Mouse (Mus musculus) bone marrow macrophage, adult 2 months (primary cell): ENCODE measurements at regions not wholly inside any gene's neighbourhood (a gene's known extent, or its start where the extent isn't known, plus 50 kb on each side); places are given as distances from the start of the nearest gene placed in this dataset.

Experiments
- CTCF ChIP-seq: IDR thresholded peaks from 2 replicates; pipeline ENCODE4 v1.5.1; 2012; ENCODE audit warnings: low read depth, mild to moderate bottlenecking, low read length, moderate library complexity
- POLR2A ChIP-seq: IDR thresholded peaks from 2 replicates; pipeline ENCODE4 v1.6.1; 2012; ENCODE audit warnings: mild to moderate bottlenecking, low read depth, low read length, borderline replicate concordance

DNA sequence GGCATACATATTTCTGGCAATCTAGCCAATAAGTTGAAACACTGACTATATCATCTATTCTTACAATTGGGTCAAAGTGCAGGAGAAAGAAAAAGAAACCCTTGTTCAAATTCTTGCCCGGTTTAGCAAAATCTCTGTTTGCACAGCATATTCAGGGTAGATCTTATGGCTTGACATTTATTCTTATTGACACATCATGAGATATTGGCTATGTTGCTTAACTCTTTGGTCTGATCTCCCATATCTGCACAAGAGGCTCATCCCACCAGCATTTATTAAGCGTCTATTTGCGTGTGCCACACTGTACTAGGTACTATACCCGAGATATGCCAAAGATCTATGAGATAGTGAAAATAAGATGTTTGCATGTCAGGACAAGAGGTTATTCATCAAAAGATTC, 212.9 kb upstream of the Prep start:
- no peak for TF ChIP-seq POLR2A
- TF ChIP-seq CTCF = no peak
